Mouse (Mus musculus) intestine, postnatal 0 days (tissue): ENCODE data around the gene Gm42715. TPM values are rescaled to one million over a fixed set of nuclear protein-coding genes. Genes with fewer than 3 reads are reported as not detected.

Experiments
- ATAC-seq: fragments of 200-750 bp; cut with Nextera tagmentation; 2 replicates; pipeline ENCODE4 v1.8.0; 2017; ENCODE audit warnings: mild to moderate bottlenecking, moderate TSS enrichment, moderate library complexity
- H3K27ac ChIP-seq: fragments of 300-500 bp; sonication (generic); 2 replicates; pipeline ENCODE4 v1.5.1; 2014; ENCODE audit warnings: mild to moderate bottlenecking, low read depth, low read length, moderate library complexity
- H3K27me3 ChIP-seq: fragments of 300-500 bp; sonication (generic); replicated peaks from 2 replicates; pipeline ENCODE4 v1.6.1; 2014; ENCODE audit warnings: low read length, mixed read lengths; ENCODE audit not compliant: control insufficient read depth, insufficient read depth
- H3K36me3 ChIP-seq: fragments of 300-500 bp; sonication (generic); 2 replicates; pipeline ENCODE4 v1.6.1; 2014; ENCODE audit warnings: mild to moderate bottlenecking, moderate library complexity; ENCODE audit not compliant: control insufficient read depth, insufficient read depth
- H3K4me1 ChIP-seq: fragments of 300-500 bp; sonication (generic); replicated peaks from 2 replicates; pipeline ENCODE4 v1.6.1; 2014; ENCODE audit warnings: antibody characterized with exemption, low read length, mixed read lengths; ENCODE audit not compliant: control insufficient read depth, insufficient read depth
- H3K4me2 ChIP-seq: fragments of 300-500 bp; sonication (generic); replicated peaks from 2 replicates; pipeline ENCODE4 v1.6.1; 2014; ENCODE audit warnings: low read depth, mild to moderate bottlenecking, moderate library complexity
- H3K4me3 ChIP-seq: fragments of 300-500 bp; sonication (generic); 2 replicates; pipeline ENCODE4 v1.5.1; 2014; ENCODE audit warnings: low read depth, low read length
- H3K9ac ChIP-seq: fragments of 300-500 bp; sonication (generic); 2 replicates; pipeline ENCODE4 v1.6.1; 2014; ENCODE audit warnings: mild to moderate bottlenecking, low read depth, low read length
- H3K9me3 ChIP-seq: fragments of 300-500 bp; sonication (generic); 2 replicates; pipeline ENCODE4 v1.6.1; 2016; ENCODE audit warnings: mixed run types; ENCODE audit not compliant: control insufficient read depth
- CTCF ChIP-seq: sonication (generic); IDR thresholded peaks from 2 replicates; pipeline ENCODE4 v1.5.1; 2016; ENCODE audit warnings: low read depth, mild to moderate bottlenecking, control low read depth, antibody characterized with exemption, moderate library complexity
- WGBS: fragments of 180-500 bp; shearing (Covaris S2); extraction: QIAGEN DNeasy Blood & Tissue Kit; methylation state at CpG from one replicate; pipeline ENCODE4 v1.1.7; 2014; 5-methylcytosine and 5-hydroxymethylcytosine counted together
- polyA plus RNA-seq: library from polyadenylated mRNA; unstranded; fragments of >200 nt; fragmentation: Nextera tagmentation; extraction: Ambion mirVana; gene quantifications from 2 replicates; pipeline ENCODE4 v1.2.1, GENCODE M21; 2015

The Gm42715 gene
- polyA plus RNA-seq, 1 experiment from 2014 or later: 5.0 TPM

DNA sequence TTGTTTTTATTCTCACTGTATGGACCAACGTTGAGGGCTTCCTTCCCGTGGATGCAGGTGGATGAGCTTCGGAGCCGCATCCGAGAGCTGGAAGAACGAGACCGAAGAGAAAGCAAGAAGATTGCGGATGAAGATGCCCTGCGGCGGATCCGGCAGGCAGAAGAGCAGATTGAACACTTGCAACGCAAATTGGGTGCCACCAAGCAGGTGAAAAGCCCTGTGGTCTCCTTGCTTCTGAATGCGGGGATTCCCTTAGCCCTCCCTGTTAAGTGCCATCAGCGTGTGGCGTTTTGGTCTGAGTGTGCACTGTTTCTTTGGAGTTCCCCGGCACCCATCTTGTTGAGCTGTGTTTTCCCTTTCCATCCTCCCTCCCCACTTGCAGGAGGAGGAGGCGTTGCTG is 77.4 kb downstream of the Gm42715 start:
- Histone ChIP-seq H3K27ac (no peak overlapping the region; the same call in 1 of the 2 replicates), H3K4me2 (no peak overlapping the region), H3K9me3 (no peaks in the 10 kb centered on the region), H3K4me3 (no peak overlapping the region), H3K36me3 (peaks cover 98% of the 10 kb centered on the region), H3K4me1 (no peaks in the 10 kb centered on the region), H3K27me3 (no peaks in the 10 kb centered on the region), H3K9ac (no peak overlapping the region)
- ATAC-seq: no peak
- no peak for TF ChIP-seq CTCF
- WGBS: 95% methylated on average over 17 of the region's 17 CpGs

DNA sequence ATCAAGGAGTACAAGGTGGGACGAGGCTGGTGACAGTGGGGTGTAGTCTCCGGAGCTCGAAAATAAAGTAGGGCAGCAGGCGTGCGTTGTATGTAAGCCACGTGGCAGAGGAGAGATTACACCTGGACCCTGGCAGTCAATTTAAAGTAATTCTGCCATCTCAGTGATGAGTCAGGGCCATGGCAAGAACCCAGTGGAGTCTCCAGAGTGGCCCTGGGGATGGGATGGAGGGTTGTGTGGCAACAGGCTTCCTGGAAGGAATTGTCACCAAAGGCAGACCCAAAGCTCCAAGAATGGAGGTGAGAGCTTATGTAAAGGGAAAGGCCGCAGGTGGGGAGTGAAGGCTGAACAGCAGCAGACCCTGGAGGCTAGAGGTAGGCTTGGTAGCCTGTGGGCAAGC is 81.2 kb downstream of the Gm42715 start:
- no peaks in the 10 kb centered on the region for H3K4me1 ChIP-seq
- no peak for TF ChIP-seq CTCF
- no peaks in the 10 kb centered on the region for H3K27me3 ChIP-seq
- no peaks in the 10 kb centered on the region for H3K9me3 ChIP-seq
- no peak overlapping the region for H3K4me3 ChIP-seq
- 94% methylated on average over 7 of the region's 7 CpGs for WGBS
- H3K36me3 ChIP-seq: peaks cover 80% of the 10 kb centered on the region
- ATAC-seq: no peak
- H3K9ac ChIP-seq: no peak overlapping the region
- H3K4me2 ChIP-seq: no peak overlapping the region
- no peak overlapping the region for H3K27ac ChIP-seq

GRCm38 (mm10) chr7:127601735-127602134 is 82.4 kb downstream of the Gm42715 start:
- Histone ChIP-seq H3K9me3 (no peaks in the 10 kb centered on the region), H3K4me1 (no peaks in the 10 kb centered on the region), H3K27me3 (no peaks in the 10 kb centered on the region), H3K4me2 (no peak overlapping the region), H3K9ac (no peak overlapping the region), H3K27ac (no peak overlapping the region), H3K36me3 (peaks cover 68% of the 10 kb centered on the region), H3K4me3 (no peak overlapping the region)
- no peak for ATAC-seq
- TF ChIP-seq CTCF: 0 out of 2 replicates have a peak, but pooled peaks have one; percentile 3
- 71% methylated on average over 4 of the region's 4 CpGs for WGBS

GRCm38 (mm10) chr7:127602903-127603302 is 83.5 kb downstream of the Gm42715 start:
- Histone ChIP-seq H3K27ac (no peak overlapping the region), H3K4me1 (no peaks in the 10 kb centered on the region), H3K36me3 (peaks cover 58% of the 10 kb centered on the region), H3K9ac (no peak overlapping the region), H3K9me3 (no peaks in the 10 kb centered on the region), H3K27me3 (no peaks in the 10 kb centered on the region), H3K4me2 (no peak overlapping the region), H3K4me3 (no peak overlapping the region)
- no peak for TF ChIP-seq CTCF
- WGBS: 94% methylated on average over 2 of the region's 2 CpGs
- ATAC-seq: no peak

DNA sequence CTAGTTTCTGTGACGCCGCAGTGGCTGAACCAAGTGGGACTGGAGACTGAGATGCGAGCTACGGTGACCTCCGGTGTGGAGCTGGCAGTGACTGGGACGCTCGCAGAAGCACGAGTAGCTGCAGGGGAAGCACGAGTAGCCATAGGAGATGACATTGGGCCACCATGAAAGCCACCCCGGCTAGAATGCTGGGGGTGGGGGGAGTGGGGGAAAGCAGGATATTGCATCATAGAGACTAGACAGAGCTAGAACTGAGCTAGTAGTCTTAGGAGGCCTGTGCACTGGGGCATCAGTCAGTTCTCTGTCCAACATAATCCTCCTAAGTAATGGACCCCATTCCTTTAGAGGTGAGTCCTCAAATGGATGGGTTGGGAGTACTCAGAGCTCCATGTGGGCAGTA is 84.9 kb downstream of the Gm42715 start:
- no peak for TF ChIP-seq CTCF
- Histone ChIP-seq H3K36me3 (peaks cover 58% of the 10 kb centered on the region), H3K27me3 (no peaks in the 10 kb centered on the region), H3K4me2 (no peak overlapping the region), H3K9me3 (no peaks in the 10 kb centered on the region), H3K27ac (no peak overlapping the region), H3K9ac (no peak overlapping the region), H3K4me1 (no peaks in the 10 kb centered on the region), H3K4me3 (no peak overlapping the region)
- ATAC-seq: no peak
- WGBS: 91% methylated on average over 10 of the region's 10 CpGs

DNA sequence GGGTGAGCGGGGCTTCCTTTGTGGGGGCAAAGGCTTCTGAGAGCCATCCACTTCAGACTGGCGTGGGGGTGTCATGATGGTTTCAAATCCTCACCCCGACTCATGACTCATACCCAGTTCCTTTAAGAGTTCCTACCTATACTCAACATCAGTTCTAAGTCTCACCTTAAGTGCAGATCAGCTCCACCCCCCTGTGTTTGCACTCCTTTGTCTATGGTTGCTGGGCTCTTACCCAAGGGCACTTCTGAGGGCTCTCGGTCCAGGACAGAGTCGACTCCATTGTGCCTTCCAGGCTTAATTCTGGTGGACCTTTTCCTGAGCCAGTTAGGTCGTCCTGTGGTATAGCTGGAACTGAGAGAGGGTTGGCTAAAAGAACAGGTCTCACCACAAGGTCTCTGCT is 87.8 kb downstream of the Gm42715 start:
- no peaks in the 10 kb centered on the region for H3K9me3 ChIP-seq
- WGBS: 75% methylated on average over 6 of the region's 6 CpGs
- no peak overlapping the region for H3K4me3 ChIP-seq
- H3K27ac ChIP-seq: no peak overlapping the region
- TF ChIP-seq CTCF: no peak
- H3K4me1 ChIP-seq: no peaks in the 10 kb centered on the region
- peaks cover 58% of the 10 kb centered on the region for H3K36me3 ChIP-seq
- H3K4me2 ChIP-seq: no peak overlapping the region
- H3K9ac ChIP-seq: no peak overlapping the region
- ATAC-seq: no peak
- no peaks in the 10 kb centered on the region for H3K27me3 ChIP-seq

DNA sequence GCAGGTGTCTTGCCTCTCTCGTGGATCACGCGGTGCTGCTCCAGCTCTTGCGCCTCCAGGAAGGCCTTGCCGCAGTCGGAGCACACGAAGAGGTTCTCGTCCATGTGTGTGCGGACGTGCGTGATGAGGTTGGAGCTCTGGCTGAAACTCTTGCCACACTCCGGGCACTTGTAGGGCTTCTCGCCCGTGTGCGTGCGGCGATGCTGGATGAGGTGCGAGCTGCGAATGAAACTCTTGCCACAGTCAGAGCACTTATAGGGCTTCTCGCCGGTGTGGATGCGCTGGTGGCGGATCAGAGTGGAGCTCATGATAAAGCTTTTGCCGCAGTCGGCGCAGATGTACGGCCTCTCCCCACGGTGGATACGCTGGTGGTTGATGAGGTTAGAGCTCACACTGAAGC is 91.6 kb downstream of the Gm42715 start:
- H3K36me3 ChIP-seq: peaks cover 44% of the 10 kb centered on the region
- no peak for TF ChIP-seq CTCF
- ATAC-seq: no peak

More for the DNA sequence above, 91.6 kb downstream of the Gm42715 start:
- H3K27me3 ChIP-seq: no peaks in the 10 kb centered on the region
- H3K4me1 ChIP-seq: no peaks in the 10 kb centered on the region
- H3K4me3 ChIP-seq: no peak overlapping the region
- 96% methylated on average over 29 of the region's 29 CpGs for WGBS
- H3K9ac ChIP-seq: no peak overlapping the region
- no peak overlapping the region for H3K4me2 ChIP-seq
- no peak overlapping the region; the same call in 1 of the 2 replicates for H3K27ac ChIP-seq
- no peaks in the 10 kb centered on the region for H3K9me3 ChIP-seq
